Mouse (Mus musculus) limb, embryonic 10.5 days (tissue): ENCODE data around the gene Dnajc5. TPM values are rescaled to one million over a fixed set of nuclear protein-coding genes. Genes with fewer than 3 reads are reported as not detected.
"Not testable (repeated sequence)": the region's sequence is repeated elsewhere in the genome, so short reads cannot be mapped to it uniquely, and the experiment has no call there.

Source experiments
- DNase-seq: peaks from one replicate; pipeline ENCODE4 v3.0.0-alpha.2; 2017; ENCODE audit warnings: low spot score
- H3K27ac ChIP-seq: fragments of 300-500 bp; sonication (generic); 2 replicates; pipeline ENCODE4 v1.5.1; 2016; ENCODE audit warnings: mild to moderate bottlenecking
- H3K27me3 ChIP-seq: fragments of 300-500 bp; sonication (generic); 2 replicates; pipeline ENCODE4 v1.6.1; 2016; ENCODE audit warnings: low read depth, mild to moderate bottlenecking; ENCODE audit not compliant: poor library complexity, severe bottlenecking
- H3K36me3 ChIP-seq: fragments of 300-500 bp; sonication (generic); 2 replicates; pipeline ENCODE4 v1.6.1; 2016; ENCODE audit warnings: mild to moderate bottlenecking, moderate library complexity
- H3K4me1 ChIP-seq: fragments of 300-500 bp; sonication (generic); 2 replicates; pipeline ENCODE4 v1.6.1; 2016
- H3K4me3 ChIP-seq: fragments of 300-500 bp; sonication (generic); 2 replicates; pipeline ENCODE4 v1.5.1; 2016; ENCODE audit warnings: mild to moderate bottlenecking, moderate library complexity
- H3K9me3 ChIP-seq: fragments of 300-500 bp; sonication (generic); replicated peaks from 2 replicates; pipeline ENCODE4 v1.6.1; 2016; ENCODE audit warnings: mild to moderate bottlenecking
- WGBS: fragments of 180-500 bp; shearing (Covaris S2); methylation state at CpG from one replicate; pipeline ENCODE4 v1.1.7; 2016; 5-methylcytosine and 5-hydroxymethylcytosine counted together
- polyA plus RNA-seq: library from polyadenylated mRNA; unstranded; fragments of >200 nt; fragmentation: Nextera tagmentation; extraction: Ambion mirVana; gene quantifications from 2 replicates; pipeline ENCODE4 v1.2.1, GENCODE M21; 2016

Gene Dnajc5
- polyA plus RNA-seq, 1 experiment from 2014 or later = 97.6 TPM

GRCm38 (mm10) chr2:181493156-181493927 is 26.9 kb upstream of the Dnajc5 start, which contains the start of gene Abhd16b:
TSS of gene Abhd16b (plus strand) at chr2:181493206.
- H3K27ac ChIP-seq = no peak within 1 kb of the TSS
- no peak for DNase-seq
- H3K9me3 ChIP-seq = no peaks in the 10 kb centered on the region
- H3K4me3 ChIP-seq = no peak within 1 kb of the TSS
- H3K36me3 ChIP-seq = no peaks in the 10 kb centered on the region
- H3K4me1 ChIP-seq = peaks cover 19% of the 10 kb centered on the region
- WGBS = 88% methylated on average over 31 of the region's 31 CpGs
- no peaks in the 10 kb centered on the region for H3K27me3 ChIP-seq

GRCm38 (mm10) chr2:181494266-181494945 is 25.9 kb upstream of the Dnajc5 start:
- H3K36me3 ChIP-seq = peaks cover 3% of the 10 kb centered on the region
- peaks cover 17% of the 10 kb centered on the region for H3K4me1 ChIP-seq
- WGBS = 84% methylated on average over 26 of the region's 26 CpGs
- no peak for DNase-seq
- no peaks in the 10 kb centered on the region for H3K27me3 ChIP-seq
- no peak overlapping the region for H3K27ac ChIP-seq
- no peak overlapping the region for H3K4me3 ChIP-seq
- H3K9me3 ChIP-seq = no peaks in the 10 kb centered on the region

- H3K36me3 ChIP-seq = peaks cover 18% of the 10 kb centered on the region
- not testable (repeated sequence) for H3K27ac ChIP-seq, H3K4me3 ChIP-seq, H3K9me3 ChIP-seq, H3K27me3 ChIP-seq, DNase-seq
- peaks cover 17% of the 10 kb centered on the region for H3K4me1 ChIP-seq
- 66% methylated on average over 8 of the region's 8 CpGs for WGBS
Observed at GRCm38 (mm10) chr2:181495845-181496244, 24.4 kb upstream of the Dnajc5 start.

- Histone ChIP-seq H3K27me3 (no peaks in the 10 kb centered on the region), H3K4me3 (peak overlapping the region; percentile 93), H3K27ac (peak overlapping the region; percentile 88; the same call in 1 of the 2 replicates), H3K9me3 (no peaks in the 10 kb centered on the region), H3K36me3 (peaks cover 22% of the 10 kb centered on the region), H3K4me1 (peaks cover 17% of the 10 kb centered on the region)
- 14% methylated on average over 8 of the region's 8 CpGs for WGBS
- DNase-seq = peak; percentile 74
Observed at GRCm38 (mm10) chr2:181496281-181496680, 24.0 kb upstream of the Dnajc5 start.

- H3K4me3 ChIP-seq = peak within 1 kb of the TSS; percentile 93
- H3K27me3 ChIP-seq = no peaks in the 10 kb centered on the region
- under 1% methylated on average over 46 of the region's 46 CpGs for WGBS
- peaks cover 29% of the 10 kb centered on the region for H3K36me3 ChIP-seq
- peaks cover 17% of the 10 kb centered on the region for H3K4me1 ChIP-seq
- peak; percentile 94 for DNase-seq
- peak within 1 kb of the TSS; percentile 88 for H3K27ac ChIP-seq
- no peaks in the 10 kb centered on the region for H3K9me3 ChIP-seq
Observed at GRCm38 (mm10) chr2:181496831-181497547, 23.3 kb upstream of the Dnajc5 start, which contains the start of gene Tpd52l2. TSS of gene Tpd52l2 (plus strand) at chr2:181497142.

GRCm38 (mm10) chr2:181497548-181497875 is 22.8 kb upstream of the Dnajc5 start:
- Histone ChIP-seq H3K27me3 (no peaks in the 10 kb centered on the region), H3K4me3 (peak overlapping the region; percentile 93), H3K27ac (peak overlapping the region; percentile 88), H3K36me3 (peaks cover 34% of the 10 kb centered on the region), H3K4me1 (peaks cover 17% of the 10 kb centered on the region), H3K9me3 (no peaks in the 10 kb centered on the region)
- no peak for DNase-seq
- under 1% methylated on average over 12 of the region's 12 CpGs for WGBS

- 83% methylated on average over 4 of the region's 4 CpGs for WGBS
- H3K4me3 ChIP-seq = 0 out of 2 replicates have a peak overlapping the region, but pooled peaks have one; percentile 3
- H3K4me1 ChIP-seq = peaks cover 17% of the 10 kb centered on the region
- H3K9me3 ChIP-seq = no peaks in the 10 kb centered on the region
- no peak overlapping the region for H3K27ac ChIP-seq
- DNase-seq = no peak
- no peaks in the 10 kb centered on the region for H3K27me3 ChIP-seq
- peaks cover 46% of the 10 kb centered on the region for H3K36me3 ChIP-seq
Observed at GRCm38 (mm10) chr2:181498644-181499043, 21.6 kb upstream of the Dnajc5 start.

GRCm38 (mm10) chr2:181509191-181509590 is 11.1 kb upstream of the Dnajc5 start:
- H3K27me3 ChIP-seq = no peaks in the 10 kb centered on the region
- no peak for DNase-seq

GRCm38 (mm10) chr2:181511231-181511630 is 9.1 kb upstream of the Dnajc5 start:
- H3K27me3 ChIP-seq = no peaks in the 10 kb centered on the region
- DNase-seq = no peak
- peaks cover 99% of the 10 kb centered on the region for H3K36me3 ChIP-seq
- no peak overlapping the region for H3K4me3 ChIP-seq
- 96% methylated on average over 8 of the region's 8 CpGs for WGBS
- H3K27ac ChIP-seq = no peak overlapping the region
- H3K4me1 ChIP-seq = no peaks in the 10 kb centered on the region
- no peaks in the 10 kb centered on the region for H3K9me3 ChIP-seq

More at GRCm38 (mm10) chr2:181509191-181509590, 11.1 kb upstream of the Dnajc5 start:
- Histone ChIP-seq H3K36me3 (peaks cover 99% of the 10 kb centered on the region), H3K4me3 (no peak overlapping the region), H3K9me3 (no peaks in the 10 kb centered on the region), H3K4me1 (no peaks in the 10 kb centered on the region), H3K27ac (no peak overlapping the region)
- WGBS = 85% methylated on average over 2 of the region's 2 CpGs

- Histone ChIP-seq H3K36me3 (peaks cover 56% of the 10 kb centered on the region), H3K4me3 (peak overlapping the region; percentile 98), H3K27me3 (no peaks in the 10 kb centered on the region), H3K4me1 (peaks cover 18% of the 10 kb centered on the region), H3K27ac (peak overlapping the region; percentile 96), H3K9me3 (no peaks in the 10 kb centered on the region)
- DNase-seq = no peak
- 85% methylated on average over 3 of the region's 3 CpGs for WGBS
Observed at GRCm38 (mm10) chr2:181519201-181519600, 1.1 kb upstream of the Dnajc5 start.

GRCm38 (mm10) chr2:181520936-181521227 is 597 bp downstream of the Dnajc5 start:
- Histone ChIP-seq H3K27ac (peak overlapping the region; percentile 96), H3K4me3 (peak overlapping the region; percentile 98), H3K36me3 (peaks cover 45% of the 10 kb centered on the region), H3K4me1 (peaks cover 18% of the 10 kb centered on the region), H3K9me3 (no peaks in the 10 kb centered on the region), H3K27me3 (no peaks in the 10 kb centered on the region)
- WGBS = 0% methylated on average over 17 of the region's 17 CpGs
- DNase-seq = no peak

- 65% methylated on average over 10 of the region's 10 CpGs for WGBS
- DNase-seq = no peak
- H3K9me3 ChIP-seq = no peaks in the 10 kb centered on the region
- peak overlapping the region; percentile 98 for H3K4me3 ChIP-seq
- peaks cover 18% of the 10 kb centered on the region for H3K4me1 ChIP-seq
- H3K27me3 ChIP-seq = no peaks in the 10 kb centered on the region
- H3K27ac ChIP-seq = no peak overlapping the region
- H3K36me3 ChIP-seq = peaks cover 44% of the 10 kb centered on the region
Observed at GRCm38 (mm10) chr2:181521491-181521890, 1.2 kb downstream of the Dnajc5 start.

GRCm38 (mm10) chr2:181522811-181523210 is 2.5 kb downstream of the Dnajc5 start:
- H3K4me1 ChIP-seq = peaks cover 18% of the 10 kb centered on the region
- H3K4me3 ChIP-seq = no peak overlapping the region
- H3K36me3 ChIP-seq = peaks cover 42% of the 10 kb centered on the region
- no peaks in the 10 kb centered on the region for H3K27me3 ChIP-seq
- 71% methylated on average over 5 of the region's 5 CpGs for WGBS
- H3K9me3 ChIP-seq = no peaks in the 10 kb centered on the region
- no peak overlapping the region for H3K27ac ChIP-seq
- no peak for DNase-seq
